Mouse (Mus musculus): ENCODE data around the gene Stxbp4. TPM values are rescaled to one million over a fixed set of nuclear protein-coding genes. Genes with fewer than 3 reads are reported as not detected.

The Stxbp4 gene
- total RNA-seq (2021), result 10 to 100 TPM; 12.3 to 13.0 TPM
- long read RNA-seq, experiment 1, full-length matches to known transcripts, result 7 of 11 reads
- long read RNA-seq, experiment 1, partial matches to known transcripts, result 1 of 11 reads
- long read RNA-seq, experiment 1, other reads (novel, unspliced or antisense), result 3 of 11 reads
- long read RNA-seq, experiment 2, full-length matches to known transcripts, result 1 of 2 reads
- long read RNA-seq, experiment 2, partial matches to known transcripts, result 1 of 2 reads
- long read RNA-seq, experiment 2, other reads (novel, unspliced or antisense), result 0 of 2 reads

- TF ChIP-seq CTCF (IDR thresholded peaks at IDR 0.05), result peak; percentile 61
- Histone ChIP-seq H3K27ac (peak within 1 kb of the TSS; percentile 93), H3K4me3 (peak within 1 kb of the TSS; percentile 96)
- DNase-seq (ENCODE audit: extremely low spot score in 1 of 2, low spot score in 2 of 2), result peak; percentile 94 to 95
- intact Hi-C loops (cut with DNase I), result no loop called here
Observed at GRCm38 (mm10) chr11:90637440-90638311, at the start of gene Stxbp4, which contains the start of gene Cox11. Gene Stxbp4, minus strand, starts transcription at chr11:90638084. Gene Cox11, plus strand, starts transcription at chr11:90638173.

GRCm38 (mm10) chr11:90687040-90687439, 49.2 kb upstream of the Stxbp4 start:
- TF ChIP-seq CTCF (IDR thresholded peaks at IDR 0.05), result no peak
- H3K4me3 ChIP-seq, result peak overlapping the region; percentile 67
- no peak for DNase-seq (ENCODE audit: extremely low spot score in 1 of 2, low spot score in 2 of 2)
- peak overlapping the region; percentile 78 for H3K27ac ChIP-seq
- intact Hi-C loops (cut with DNase I), result no loop called here

- H3K4me3 ChIP-seq, result peak overlapping the region; percentile 67
- intact Hi-C loops (cut with DNase I), result no loop called here
- DNase-seq (ENCODE audit: extremely low spot score in 1 of 2, low spot score in 2 of 2), result no peak
- peak overlapping the region; percentile 78 for H3K27ac ChIP-seq
- TF ChIP-seq CTCF (IDR thresholded peaks at IDR 0.05), result no peak
Observed at GRCm38 (mm10) chr11:90686287-90687025, 48.6 kb upstream of the Stxbp4 start.

GRCm38 (mm10) chr11:90685196-90685595, 47.3 kb upstream of the Stxbp4 start:
- H3K27ac ChIP-seq, result no peak overlapping the region; the same call in 1 of the 2 replicates
- intact Hi-C loops (cut with DNase I), result no loop called here
- no peak overlapping the region for H3K4me3 ChIP-seq
- no peak for TF ChIP-seq CTCF (IDR thresholded peaks at IDR 0.05)
- DNase-seq (ENCODE audit: extremely low spot score in 1 of 2, low spot score in 2 of 2), result no peak

GRCm38 (mm10) chr11:90684765-90685164, 46.9 kb upstream of the Stxbp4 start:
- no peak overlapping the region for H3K4me3 ChIP-seq
- no peak for DNase-seq (ENCODE audit: extremely low spot score in 1 of 2, low spot score in 2 of 2)
- no peak overlapping the region; the same call in 1 of the 2 replicates for H3K27ac ChIP-seq
- no peak for TF ChIP-seq CTCF (IDR thresholded peaks at IDR 0.05)
- intact Hi-C loops (cut with DNase I), result no loop called here

- DNase-seq (ENCODE audit: extremely low spot score in 1 of 2, low spot score in 2 of 2), result no peak
- no peak for TF ChIP-seq CTCF (IDR thresholded peaks at IDR 0.05)
Observed at GRCm38 (mm10) chr11:90681171-90681570, 43.3 kb upstream of the Stxbp4 start.

GRCm38 (mm10) chr11:90678582-90678981, 40.7 kb upstream of the Stxbp4 start:
- no peak for TF ChIP-seq CTCF (IDR thresholded peaks at IDR 0.05)
- intact Hi-C loops (cut with DNase I), result no loop called here
- H3K4me3 ChIP-seq, result no peak overlapping the region
- peak overlapping the region; percentile 75 for H3K27ac ChIP-seq
- no peak for DNase-seq (ENCODE audit: extremely low spot score in 1 of 2, low spot score in 2 of 2)

More at GRCm38 (mm10) chr11:90681171-90681570, 43.3 kb upstream of the Stxbp4 start:
- intact Hi-C loops (cut with DNase I), result no loop called here
- no peak overlapping the region for H3K27ac ChIP-seq
- H3K4me3 ChIP-seq, result no peak overlapping the region

- intact Hi-C loops (cut with DNase I), result no loop called here
- Histone ChIP-seq H3K27ac (peak overlapping the region; percentile 75), H3K4me3 (no peak overlapping the region)
- peak; percentile 18 to 25 for DNase-seq (ENCODE audit: extremely low spot score in 1 of 2, low spot score in 2 of 2)
- no peak for TF ChIP-seq CTCF (IDR thresholded peaks at IDR 0.05)
Observed at GRCm38 (mm10) chr11:90677771-90678288, 39.9 kb upstream of the Stxbp4 start.

GRCm38 (mm10) chr11:90677027-90677426, 39.1 kb upstream of the Stxbp4 start:
- DNase-seq (ENCODE audit: extremely low spot score in 1 of 2, low spot score in 2 of 2), result no peak
- intact Hi-C loops (cut with DNase I), result no loop called here
- TF ChIP-seq CTCF (IDR thresholded peaks at IDR 0.05), result no peak
- no peak overlapping the region for H3K27ac ChIP-seq
- no peak overlapping the region for H3K4me3 ChIP-seq

GRCm38 (mm10) chr11:90675479-90676110, 37.7 kb upstream of the Stxbp4 start:
- H3K27ac ChIP-seq, result no peak overlapping the region
- no peak for TF ChIP-seq CTCF (IDR thresholded peaks at IDR 0.05)
- no peak for DNase-seq (ENCODE audit: extremely low spot score in 1 of 2, low spot score in 2 of 2)
- intact Hi-C loops (cut with DNase I), result no loop called here
- no peak overlapping the region for H3K4me3 ChIP-seq

GRCm38 (mm10) chr11:90667325-90667724, 29.4 kb upstream of the Stxbp4 start:
- no peak for DNase-seq (ENCODE audit: extremely low spot score in 1 of 2, low spot score in 2 of 2)
- no peak overlapping the region for H3K27ac ChIP-seq
- intact Hi-C loops (cut with DNase I), result no loop called here
- TF ChIP-seq CTCF (IDR thresholded peaks at IDR 0.05), result no peak
- H3K4me3 ChIP-seq, result no peak overlapping the region
